Mouse (Mus musculus): Measurements from ENCODE around the gene Olfr1019. TPM values are rescaled to one million over a fixed set of nuclear protein-coding genes. Genes with fewer than 3 reads are reported as not detected.

Olfr1019 gene
- not detected for polyA plus RNA-seq (2017; shearing (Covaris generic))

DNA sequence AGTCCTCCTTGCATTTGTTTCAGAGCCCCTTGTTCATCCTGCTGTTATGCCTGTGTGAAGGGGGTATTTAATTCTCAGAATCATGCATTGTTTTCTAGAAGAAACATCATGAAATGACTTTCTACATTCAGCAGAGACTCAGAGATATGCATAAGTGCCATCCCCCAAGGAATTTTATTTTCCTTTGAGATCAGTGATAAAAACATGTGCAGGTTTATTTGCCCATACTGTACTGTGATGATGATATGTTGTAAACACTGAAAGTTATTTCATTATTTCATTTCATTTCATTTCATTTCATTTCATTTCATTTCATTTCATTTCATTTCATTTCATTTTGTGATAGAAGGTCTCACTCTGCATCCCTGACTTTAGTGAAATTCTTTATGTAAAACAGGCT lies at the start of gene Olfr1019:
Olfr1019 (minus strand) TSS at position 101 of the 400 bp plus-strand sequence.

DNA sequence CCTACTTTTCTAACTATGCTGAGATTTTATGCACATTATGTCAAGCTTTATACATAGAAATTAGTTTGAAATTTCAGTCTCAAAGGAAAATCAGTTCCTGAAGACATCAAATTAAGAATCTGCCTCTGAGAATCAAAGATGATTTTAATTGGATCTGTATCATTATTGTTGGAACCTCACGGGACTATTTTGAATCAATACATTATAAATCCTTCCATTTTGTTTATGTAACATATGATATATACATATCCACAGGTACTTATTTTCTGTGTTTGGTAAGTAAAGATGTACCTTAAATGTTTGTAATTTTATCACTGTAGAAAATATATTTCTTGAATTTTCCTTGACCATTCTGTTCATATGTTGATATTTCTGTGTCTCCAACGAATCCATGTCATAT lies 40.1 kb upstream of the Olfr1019 start, which contains the start of gene Olfr1023:
Olfr1023 (plus strand) TSS at position 301 of the 400 bp plus-strand sequence.

GRCm38 (mm10) chr2:85868294-85868693 lies 23.0 kb upstream of the Olfr1019 start, which contains the start of gene Olfr1022:
Gene Olfr1022 (plus strand): TSS chr2:85868594.

DNA sequence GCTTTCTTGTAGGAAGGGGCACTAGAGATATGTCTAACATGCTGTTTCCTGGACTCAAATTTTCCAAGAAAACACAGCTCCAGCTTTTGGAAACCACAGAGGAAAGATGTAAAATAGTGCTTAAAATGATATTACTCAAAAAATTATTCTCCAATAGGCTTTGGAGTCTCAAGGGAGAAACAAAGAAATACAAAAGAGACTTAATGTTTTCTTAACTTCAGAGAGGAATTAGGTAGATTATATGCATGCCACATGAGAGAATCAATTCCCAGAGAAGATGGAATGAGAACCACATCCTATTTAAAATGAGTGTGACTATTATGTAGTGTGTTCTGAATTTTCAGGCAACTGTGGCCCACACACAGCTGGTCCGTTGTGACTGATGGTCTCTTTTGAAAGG lies 1.4 kb upstream of the Olfr1019 start, which contains the start of gene Olfr1020:
Olfr1020 (plus strand) TSS at position 301 of the 400 bp plus-strand sequence.

DNA sequence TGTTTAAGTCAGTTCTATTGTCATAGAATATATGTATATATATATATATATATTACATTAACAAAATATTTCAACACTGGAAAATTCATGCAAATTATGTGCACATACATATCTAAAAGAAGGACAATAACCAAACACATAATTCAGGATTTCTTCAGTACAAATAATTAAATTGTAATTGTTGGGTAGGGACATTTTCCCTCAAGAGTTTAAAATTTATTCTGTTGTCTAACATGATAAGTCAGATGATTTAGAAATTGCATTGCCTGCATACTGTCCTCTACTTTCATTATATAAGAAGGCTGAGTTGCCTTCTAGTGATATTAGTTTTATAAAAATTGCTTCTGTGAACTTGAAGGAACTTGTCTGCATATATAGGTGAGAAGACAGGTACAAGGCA lies 27.1 kb downstream of the Olfr1019 start, which contains the start of gene Olfr1018:
Olfr1018 (plus strand) TSS at position 301 of the 400 bp plus-strand sequence.

DNA sequence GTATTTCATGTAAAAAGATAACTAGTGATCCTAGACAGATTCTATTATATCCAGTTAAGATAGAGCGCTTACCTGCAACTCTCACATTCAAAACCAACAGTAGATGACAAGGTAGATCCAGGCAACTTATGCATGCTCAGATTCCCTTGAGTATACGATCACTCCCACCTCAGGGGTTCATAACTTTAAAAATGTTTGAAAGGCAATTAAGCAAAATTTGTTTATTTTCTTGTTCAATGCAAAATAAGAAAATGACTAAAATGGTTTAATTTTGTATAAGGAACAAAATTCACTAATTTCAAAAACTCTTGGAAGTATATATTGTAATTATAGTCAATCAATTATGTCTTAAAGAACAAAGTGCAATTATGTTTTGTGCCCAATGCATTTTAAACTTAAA lies 42.8 kb downstream of the Olfr1019 start, which contains the start of gene Olfr1016:
Olfr1016 (minus strand) TSS at position 101 of the 400 bp plus-strand sequence.

Other genes with a start within 250 kb of the Olfr1019 start
- not detected for gene Olfr1000, start 233.6 kb downstream of the Olfr1019 start, polyA plus RNA-seq (2017; shearing (Covaris generic))
- gene Olfr1002, start 194.8 kb downstream of the Olfr1019 start, polyA plus RNA-seq (2017; shearing (Covaris generic)): not detected
- gene Olfr154, start 181.0 kb downstream of the Olfr1019 start, polyA plus RNA-seq (2017; shearing (Covaris generic)): not detected
- gene Olfr1006, start 166.7 kb downstream of the Olfr1019 start, polyA plus RNA-seq (2017; shearing (Covaris generic)): not detected
- not detected for gene Olfr1008, start 156.1 kb downstream of the Olfr1019 start, polyA plus RNA-seq (2017; shearing (Covaris generic))
- not detected for gene Olfr1009, start 130.1 kb downstream of the Olfr1019 start, polyA plus RNA-seq (2017; shearing (Covaris generic))
- under 1 TPM in 1 of 2 experiments, not detected in 1; 0.05 TPM for gene Olfr1012, start 82.7 kb downstream of the Olfr1019 start, polyA plus RNA-seq (2017; shearing (Covaris generic))
- gene Olfr1013, start 78.4 kb downstream of the Olfr1019 start, polyA plus RNA-seq (2017; shearing (Covaris generic)): not detected
- gene Olfr1014, start 72.8 kb downstream of the Olfr1019 start, polyA plus RNA-seq (2017; shearing (Covaris generic)): under 1 TPM in 1 of 2 experiments, not detected in 1; 0.17 TPM
- not detected for gene Olfr1015, start 63.5 kb downstream of the Olfr1019 start, polyA plus RNA-seq (2017; shearing (Covaris generic))
- under 1 TPM in 1 of 2 experiments, not detected in 1; 0.40 TPM for gene Olfr1016, start 42.9 kb downstream of the Olfr1019 start, polyA plus RNA-seq (2017; shearing (Covaris generic))
- gene Olfr1018, start 27.0 kb downstream of the Olfr1019 start, polyA plus RNA-seq (2017; shearing (Covaris generic)): under 1 TPM in 1 of 2 experiments, not detected in 1; 0.66 TPM
- gene Olfr1020, start 1.5 kb upstream of the Olfr1019 start, polyA plus RNA-seq (2017; shearing (Covaris generic)): 1 to 10 TPM in 1 of 2 experiments, under 1 TPM in 1; 0.10 to 1.7 TPM
- not detected for gene Olfr1022, start 23.1 kb upstream of the Olfr1019 start, polyA plus RNA-seq (2017; shearing (Covaris generic))
- gene Olfr1023, start 40.2 kb upstream of the Olfr1019 start, polyA plus RNA-seq (2017; shearing (Covaris generic)): not detected
- not detected for gene Olfr1024, start 59.6 kb upstream of the Olfr1019 start, polyA plus RNA-seq (2017; shearing (Covaris generic))
- not detected for gene Olfr1025-ps1, start 69.7 kb upstream of the Olfr1019 start, polyA plus RNA-seq (2017; shearing (Covaris generic))
- gene Olfr1026, start 76.1 kb upstream of the Olfr1019 start, polyA plus RNA-seq (2017; shearing (Covaris generic)): 1 to 10 TPM in 1 of 2 experiments, not detected in 1; 1.2 TPM
- gene Olfr1028, start 105.0 kb upstream of the Olfr1019 start, polyA plus RNA-seq (2017; shearing (Covaris generic)): under 1 TPM in 1 of 2 experiments, not detected in 1; 0.66 TPM
- gene Olfr1029, start 128.4 kb upstream of the Olfr1019 start, polyA plus RNA-seq (2017; shearing (Covaris generic)): under 1 TPM; 0.07 to 0.39 TPM
- gene Olfr1030, start 133.8 kb upstream of the Olfr1019 start, polyA plus RNA-seq (2017; shearing (Covaris generic)): under 1 TPM; 0.37 to 0.62 TPM
- gene Olfr1031, start 144.8 kb upstream of the Olfr1019 start, polyA plus RNA-seq (2017; shearing (Covaris generic)): not detected
- gene Olfr1032, start 160.1 kb upstream of the Olfr1019 start, polyA plus RNA-seq (2017; shearing (Covaris generic)): not detected
- gene Olfr1033, start 175.2 kb upstream of the Olfr1019 start, polyA plus RNA-seq (2017; shearing (Covaris generic)): 1 to 10 TPM; 1.7 to 5.1 TPM
- not detected for gene Olfr1034, start 200.4 kb upstream of the Olfr1019 start, polyA plus RNA-seq (2017; shearing (Covaris generic))
- gene Olfr1036, start 228.5 kb upstream of the Olfr1019 start, polyA plus RNA-seq (2017; shearing (Covaris generic)): under 1 TPM in 1 of 2 experiments, not detected in 1; 0.14 TPM
- gene Olfr1037, start 241.9 kb upstream of the Olfr1019 start, polyA plus RNA-seq (2017; shearing (Covaris generic)): not detected